Mouse (Mus musculus): ENCODE results near the gene Sorcs2. TPM values are rescaled to one million over a fixed set of nuclear protein-coding genes. Genes with fewer than 3 reads are reported as not detected.
A peak's percentile ranks its signal among the peaks of the same experiment; 100 is the strongest.

Gene Sorcs2
- total RNA-seq, 2 experiments from 2014 or later, result 15.6 to 16.0 TPM

- DNase-seq, result peak; percentile 43
Measured at GRCm38 (mm10) chr5:36359535-36360243, 38.2 kb downstream of the Sorcs2 start.

- DNase-seq, result no peak
Measured at GRCm38 (mm10) chr5:36358161-36358560, 39.8 kb downstream of the Sorcs2 start.

GRCm38 (mm10) chr5:36356659-36357058 is 41.3 kb downstream of the Sorcs2 start:
- peak; percentile 50 for DNase-seq

GRCm38 (mm10) chr5:36355683-36356082 is 42.3 kb downstream of the Sorcs2 start:
- no peak for DNase-seq

GRCm38 (mm10) chr5:36353679-36354078 is 44.3 kb downstream of the Sorcs2 start:
- no peak for DNase-seq

GRCm38 (mm10) chr5:36353194-36353593 is 44.7 kb downstream of the Sorcs2 start:
- DNase-seq, result no peak

GRCm38 (mm10) chr5:36346698-36347097 is 51.2 kb downstream of the Sorcs2 start:
- no peak for DNase-seq

- no peak for DNase-seq
Measured at GRCm38 (mm10) chr5:36339283-36339682, 58.7 kb downstream of the Sorcs2 start.

GRCm38 (mm10) chr5:36336252-36336651 is 61.7 kb downstream of the Sorcs2 start:
- DNase-seq, result no peak

- DNase-seq, result no peak
Measured at GRCm38 (mm10) chr5:36335661-36336060, 62.3 kb downstream of the Sorcs2 start.

GRCm38 (mm10) chr5:36334227-36334626 is 63.7 kb downstream of the Sorcs2 start:
- no peak for DNase-seq

- no peak for DNase-seq
Measured at GRCm38 (mm10) chr5:36330472-36331155, 67.3 kb downstream of the Sorcs2 start.

- no peak for DNase-seq
Measured at GRCm38 (mm10) chr5:36326057-36327010, 71.6 kb downstream of the Sorcs2 start.

GRCm38 (mm10) chr5:36324140-36324572 is 73.8 kb downstream of the Sorcs2 start:
- DNase-seq, result peak; percentile 49

GRCm38 (mm10) chr5:36323526-36323925 is 74.4 kb downstream of the Sorcs2 start:
- DNase-seq, result peak; percentile 90

GRCm38 (mm10) chr5:36321581-36321980 is 76.4 kb downstream of the Sorcs2 start:
- DNase-seq, result no peak

- no peak for DNase-seq
Measured at GRCm38 (mm10) chr5:36320667-36321066, 77.3 kb downstream of the Sorcs2 start.

- DNase-seq, result no peak
Measured at GRCm38 (mm10) chr5:36317641-36318368, 80.1 kb downstream of the Sorcs2 start.

GRCm38 (mm10) chr5:36315106-36315505 is 82.8 kb downstream of the Sorcs2 start:
- DNase-seq, result no peak

- DNase-seq, result peak; percentile 54
Measured at GRCm38 (mm10) chr5:36313353-36314079, 84.4 kb downstream of the Sorcs2 start.

- no peak for DNase-seq
Measured at GRCm38 (mm10) chr5:36312926-36313325, 85.0 kb downstream of the Sorcs2 start.

All from gastrocnemius, postnatal 10 days (tissue).